Mouse (Mus musculus) lung, embryonic 14.5 days (tissue): ENCODE results near the gene Eef1akmt1. TPM values are rescaled to one million over a fixed set of nuclear protein-coding genes. Genes with fewer than 3 reads are reported as not detected.
A peak's percentile ranks its signal among the peaks of the same experiment; 100 is the strongest.

Experiments used
- ATAC-seq: fragments of 200-750 bp; cut with Nextera tagmentation; 2 replicates; pipeline ENCODE4 v1.8.0; 2017; ENCODE audit warnings: mild to moderate bottlenecking, moderate TSS enrichment, moderate library complexity; ENCODE audit not compliant: insufficient read depth
- DNase-seq: peaks from one replicate; pipeline ENCODE4 v3.0.0-alpha.2; 2015
- H3K27ac ChIP-seq: fragments of 300-500 bp; sonication (generic); 2 replicates; pipeline ENCODE4 v1.5.1; 2014; ENCODE audit warnings: low read depth, mild to moderate bottlenecking, moderate library complexity
- H3K27me3 ChIP-seq: fragments of 300-500 bp; sonication (generic); 2 replicates; pipeline ENCODE4 v1.6.1; 2014; ENCODE audit warnings: low read length, control low read depth; ENCODE audit not compliant: insufficient read depth
- H3K36me3 ChIP-seq: fragments of 300-500 bp; sonication (generic); 2 replicates; pipeline ENCODE4 v1.6.1; 2014; ENCODE audit warnings: control low read depth; ENCODE audit not compliant: insufficient read depth
- H3K4me1 ChIP-seq: fragments of 300-500 bp; sonication (generic); 2 replicates; pipeline ENCODE4 v1.6.1; 2014; ENCODE audit warnings: antibody characterized with exemption, control low read depth; ENCODE audit not compliant: insufficient read depth
- H3K4me2 ChIP-seq: fragments of 300-500 bp; sonication (generic); 2 replicates; pipeline ENCODE4 v1.6.1; 2014; ENCODE audit warnings: mild to moderate bottlenecking
- H3K4me3 ChIP-seq: fragments of 300-500 bp; sonication (generic); 2 replicates; pipeline ENCODE4 v1.5.1; 2014; ENCODE audit warnings: low read depth, low read length
- H3K9ac ChIP-seq: fragments of 300-500 bp; sonication (generic); 2 replicates; pipeline ENCODE4 v1.6.1; 2014
- H3K9me3 ChIP-seq: fragments of 300-500 bp; sonication (generic); 2 replicates; pipeline ENCODE4 v1.6.1; 2016; ENCODE audit warnings: low read depth, low read length, control low read depth
- CTCF ChIP-seq: IDR thresholded peaks from 2 replicates; pipeline ENCODE4 v1.5.1; 2016; ENCODE audit warnings: antibody characterized with exemption, low read depth
- WGBS: fragments of 180-500 bp; shearing (Covaris S2); extraction: QIAGEN DNeasy Blood & Tissue Kit; methylation state at CpG from one replicate; pipeline ENCODE4 v1.1.7; 2014; 5-methylcytosine and 5-hydroxymethylcytosine counted together
- polyA plus RNA-seq: library from polyadenylated mRNA; unstranded; fragments of >200 nt; fragmentation: Nextera tagmentation; extraction: Ambion mirVana; gene quantifications from 2 replicates; pipeline ENCODE4 v1.2.1, GENCODE M21; 2014

Gene Eef1akmt1
- polyA plus RNA-seq, 1 experiment from 2014 or later, result 122 TPM

- Histone ChIP-seq H3K4me3 (no peak overlapping the region), H3K9me3 (no peaks in the 10 kb centered on the region; the same call in 1 of the 2 replicates), H3K4me1 (peaks cover 4% of the 10 kb centered on the region; the same call in 1 of the 2 replicates), H3K27me3 (no peaks in the 10 kb centered on the region), H3K9ac (no peak overlapping the region), H3K4me2 (no peak overlapping the region), H3K36me3 (peaks cover 16% of the 10 kb centered on the region), H3K27ac (no peak overlapping the region)
- DNase-seq (peak; percentile 37), ATAC-seq (no peak)
- 73% methylated on average over 6 of the region's 6 CpGs for WGBS
- no peak for TF ChIP-seq CTCF
These were observed 3.6 kb upstream of the Eef1akmt1 start for GRCm38 (mm10) chr14:57574792-57575587.

GRCm38 (mm10) chr14:57565626-57566025 is 5.8 kb downstream of the Eef1akmt1 start:
- no peak for DNase-seq
- ATAC-seq, result no peak
- Histone ChIP-seq H3K4me1 (peaks cover 1% of the 10 kb centered on the region; the same call in 1 of the 2 replicates), H3K36me3 (peaks cover 6% of the 10 kb centered on the region; the same call in 1 of the 2 replicates), H3K9ac (no peak overlapping the region), H3K27me3 (no peaks in the 10 kb centered on the region), H3K27ac (no peak overlapping the region), H3K4me2 (no peak overlapping the region), H3K9me3 (no peaks in the 10 kb centered on the region), H3K4me3 (no peak overlapping the region)
- no peak for TF ChIP-seq CTCF
- 86% methylated on average over 6 of the region's 6 CpGs for WGBS

- Histone ChIP-seq H3K36me3 (0 out of 2 replicates have a peak, but pooled peaks cover 2% of the 10 kb centered on the region), H3K27ac (no peak overlapping the region), H3K4me2 (no peak overlapping the region), H3K9me3 (no peaks in the 10 kb centered on the region), H3K27me3 (no peaks in the 10 kb centered on the region), H3K4me3 (no peak overlapping the region), H3K4me1 (no peaks in the 10 kb centered on the region), H3K9ac (no peak overlapping the region)
- no peak for TF ChIP-seq CTCF
- DNase-seq (no peak), ATAC-seq (no peak)
- WGBS, result 83% methylated on average over 1 of the region's 1 CpGs
These were observed 14.5 kb downstream of the Eef1akmt1 start for GRCm38 (mm10) chr14:57556922-57557321.

GRCm38 (mm10) chr14:57555471-57556070 is 15.8 kb downstream of the Eef1akmt1 start:
- Histone ChIP-seq H3K27me3 (no peaks in the 10 kb centered on the region), H3K4me1 (no peaks in the 10 kb centered on the region), H3K9me3 (no peaks in the 10 kb centered on the region), H3K4me2 (no peak overlapping the region), H3K27ac (no peak overlapping the region), H3K36me3 (0 out of 2 replicates have a peak, but pooled peaks cover 2% of the 10 kb centered on the region), H3K9ac (no peak overlapping the region), H3K4me3 (no peak overlapping the region)
- TF ChIP-seq CTCF, result no peak
- 82% methylated on average over 7 of the region's 7 CpGs for WGBS
- no peak for DNase-seq
- ATAC-seq, result no peak

- no peak for TF ChIP-seq CTCF
- no peak overlapping the region for H3K4me2 ChIP-seq
- no peak overlapping the region for H3K4me3 ChIP-seq
- peaks cover 13% of the 10 kb centered on the region; the same call in 1 of the 2 replicates for H3K36me3 ChIP-seq
- H3K4me1 ChIP-seq, result no peaks in the 10 kb centered on the region
- ATAC-seq (no peak), DNase-seq (no peak)
- 86% methylated on average over 5 of the region's 5 CpGs for WGBS
- H3K27me3 ChIP-seq, result no peaks in the 10 kb centered on the region
- H3K9me3 ChIP-seq, result no peaks in the 10 kb centered on the region
- H3K27ac ChIP-seq, result no peak overlapping the region
- H3K9ac ChIP-seq, result no peak overlapping the region
These were observed 17.0 kb downstream of the Eef1akmt1 start for GRCm38 (mm10) chr14:57554434-57554833.

GRCm38 (mm10) chr14:57552945-57553344 is 18.5 kb downstream of the Eef1akmt1 start:
- Histone ChIP-seq H3K4me3 (no peak overlapping the region), H3K27me3 (no peaks in the 10 kb centered on the region), H3K9ac (no peak overlapping the region), H3K36me3 (peaks cover 21% of the 10 kb centered on the region; the same call in 1 of the 2 replicates), H3K4me1 (no peaks in the 10 kb centered on the region), H3K4me2 (no peak overlapping the region), H3K9me3 (no peaks in the 10 kb centered on the region), H3K27ac (no peak overlapping the region)
- DNase-seq, result no peak
- no peak for TF ChIP-seq CTCF
- no peak for ATAC-seq

GRCm38 (mm10) chr14:57547062-57547461 is 24.4 kb downstream of the Eef1akmt1 start:
- peak; percentile 47; the same call in 1 of the 2 replicates for ATAC-seq
- TF ChIP-seq CTCF, result no peak
- Histone ChIP-seq H3K4me2 (no peak overlapping the region), H3K27ac (peak overlapping the region; percentile 75), H3K9me3 (no peaks in the 10 kb centered on the region), H3K4me1 (0 out of 2 replicates have a peak, but pooled peaks cover 5% of the 10 kb centered on the region), H3K27me3 (no peaks in the 10 kb centered on the region), H3K36me3 (peaks cover 18% of the 10 kb centered on the region; the same call in 1 of the 2 replicates), H3K9ac (no peak overlapping the region), H3K4me3 (no peak overlapping the region)
- no peak for DNase-seq
- 40% methylated on average over 5 of the region's 5 CpGs for WGBS
